Mouse (Mus musculus) neural tube, embryonic 14.5 days (tissue): ENCODE measurements around the gene Tom1l2. TPM values are rescaled to one million over a fixed set of nuclear protein-coding genes. Genes with fewer than 3 reads are reported as not detected.

Experiments used
- ATAC-seq: fragments of 200-750 bp; cut with Nextera tagmentation; 2 replicates; pipeline ENCODE4 v1.8.0; 2017; ENCODE audit warnings: low read depth, mild to moderate bottlenecking, moderate TSS enrichment, moderate library complexity
- H3K27ac ChIP-seq: fragments of 300-500 bp; sonication (generic); 2 replicates; pipeline ENCODE4 v1.5.1; 2014; ENCODE audit warnings: low read depth, mild to moderate bottlenecking, control low read depth, low read length, moderate library complexity, mixed read lengths
- H3K27me3 ChIP-seq: fragments of 300-500 bp; sonication (generic); 2 replicates; pipeline ENCODE4 v1.6.1; 2014; ENCODE audit warnings: low read length; ENCODE audit not compliant: control insufficient read depth, insufficient read depth
- H3K36me3 ChIP-seq: fragments of 300-500 bp; sonication (generic); 2 replicates; pipeline ENCODE4 v1.6.1; 2014; ENCODE audit warnings: low read length, mixed read lengths; ENCODE audit not compliant: control insufficient read depth, insufficient read depth
- H3K4me1 ChIP-seq: fragments of 300-500 bp; sonication (generic); 2 replicates; pipeline ENCODE4 v1.6.1; 2014; ENCODE audit warnings: low read length; ENCODE audit not compliant: control insufficient read depth, insufficient read depth
- H3K4me2 ChIP-seq: fragments of 300-500 bp; sonication (generic); 2 replicates; pipeline ENCODE4 v1.6.1; 2014; ENCODE audit warnings: mild to moderate bottlenecking, low read depth, low read length, control low read depth
- H3K4me3 ChIP-seq: fragments of 300-500 bp; sonication (generic); 2 replicates; pipeline ENCODE4 v1.5.1; 2014; ENCODE audit warnings: low read depth, low read length, control low read depth, mixed read lengths
- H3K9ac ChIP-seq: fragments of 300-500 bp; sonication (generic); replicated peaks from 2 replicates; pipeline ENCODE4 v1.6.1; 2014; ENCODE audit warnings: low read depth, mild to moderate bottlenecking, control low read depth, low read length, mixed read lengths
- H3K9me3 ChIP-seq: fragments of 300-500 bp; sonication (generic); 2 replicates; pipeline ENCODE4 v1.6.1; 2016; ENCODE audit warnings: low read length; ENCODE audit not compliant: control insufficient read depth
- WGBS: fragments of 180-500 bp; shearing (Covaris S2); extraction: QIAGEN DNeasy Blood & Tissue Kit; methylation state at CpG from one replicate; pipeline ENCODE4 v1.1.7; 2014; 5-methylcytosine and 5-hydroxymethylcytosine counted together
- polyA plus RNA-seq: library from polyadenylated mRNA; unstranded; fragments of >200 nt; fragmentation: Nextera tagmentation; extraction: Ambion mirVana; gene quantifications from 2 replicates; pipeline ENCODE4 v1.2.1, GENCODE M21; 2014

Gene Tom1l2
- polyA plus RNA-seq, 1 experiment from 2014 or later: 47.8 TPM

GRCm38 (mm10) chr11:60306834-60307233, 45.9 kb downstream of the Tom1l2 start:
- Histone ChIP-seq H3K9me3 (no peaks in the 10 kb centered on the region), H3K27ac (no peak overlapping the region), H3K4me1 (peaks cover 24% of the 10 kb centered on the region), H3K36me3 (no peaks in the 10 kb centered on the region), H3K27me3 (no peaks in the 10 kb centered on the region), H3K9ac (no peak overlapping the region), H3K4me3 (no peak overlapping the region), H3K4me2 (no peak overlapping the region)
- 69% methylated on average over 4 of the region's 4 CpGs for WGBS
- no peak for ATAC-seq

- Histone ChIP-seq H3K9me3 (no peaks in the 10 kb centered on the region), H3K27ac (no peak overlapping the region), H3K9ac (no peak overlapping the region), H3K27me3 (no peaks in the 10 kb centered on the region), H3K4me3 (no peak overlapping the region), H3K36me3 (no peaks in the 10 kb centered on the region), H3K4me1 (peaks cover 24% of the 10 kb centered on the region), H3K4me2 (no peak overlapping the region)
- no peak for ATAC-seq
- 57% methylated on average over 4 of the region's 4 CpGs for WGBS
Observed at GRCm38 (mm10) chr11:60305611-60306010, 47.1 kb downstream of the Tom1l2 start.

GRCm38 (mm10) chr11:60303497-60303896, 49.2 kb downstream of the Tom1l2 start:
- Histone ChIP-seq H3K27ac (no peak overlapping the region), H3K4me2 (no peak overlapping the region), H3K36me3 (no peaks in the 10 kb centered on the region), H3K9ac (no peak overlapping the region), H3K27me3 (no peaks in the 10 kb centered on the region), H3K4me1 (peaks cover 22% of the 10 kb centered on the region), H3K9me3 (no peaks in the 10 kb centered on the region), H3K4me3 (no peak overlapping the region)
- ATAC-seq: no peak
- WGBS: 61% methylated on average over 2 of the region's 2 CpGs

GRCm38 (mm10) chr11:60302354-60303083, 50.2 kb downstream of the Tom1l2 start:
- Histone ChIP-seq H3K36me3 (no peaks in the 10 kb centered on the region), H3K27ac (peak overlapping the region; percentile 83), H3K4me2 (no peak overlapping the region), H3K4me1 (peaks cover 22% of the 10 kb centered on the region), H3K9ac (no peak overlapping the region), H3K4me3 (no peak overlapping the region), H3K9me3 (no peaks in the 10 kb centered on the region), H3K27me3 (no peaks in the 10 kb centered on the region)
- 73% methylated on average over 10 of the region's 10 CpGs for WGBS
- ATAC-seq: no peak

GRCm38 (mm10) chr11:60301588-60302208, 51.0 kb downstream of the Tom1l2 start:
- ATAC-seq: peak; percentile 56; the same call in 1 of the 2 replicates
- H3K36me3 ChIP-seq: no peaks in the 10 kb centered on the region
- H3K9ac ChIP-seq: 0 out of 2 replicates have a peak overlapping the region, but pooled peaks have one; percentile 11
- H3K9me3 ChIP-seq: no peaks in the 10 kb centered on the region
- WGBS: 13% methylated on average over 5 of the region's 5 CpGs
- no peak overlapping the region for H3K4me2 ChIP-seq
- peaks cover 22% of the 10 kb centered on the region for H3K4me1 ChIP-seq
- no peak overlapping the region for H3K4me3 ChIP-seq
- no peaks in the 10 kb centered on the region for H3K27me3 ChIP-seq
- peak overlapping the region; percentile 83 for H3K27ac ChIP-seq

GRCm38 (mm10) chr11:60300318-60300717, 52.4 kb downstream of the Tom1l2 start:
- H3K9ac ChIP-seq: no peak overlapping the region
- H3K4me1 ChIP-seq: peaks cover 24% of the 10 kb centered on the region
- ATAC-seq: no peak
- H3K4me2 ChIP-seq: no peak overlapping the region
- H3K27ac ChIP-seq: 0 out of 2 replicates have a peak overlapping the region, but pooled peaks have one; percentile 44
- 86% methylated on average over 3 of the region's 3 CpGs for WGBS
- no peak overlapping the region for H3K4me3 ChIP-seq
- H3K27me3 ChIP-seq: no peaks in the 10 kb centered on the region
- no peaks in the 10 kb centered on the region for H3K36me3 ChIP-seq
- H3K9me3 ChIP-seq: no peaks in the 10 kb centered on the region

GRCm38 (mm10) chr11:60297772-60298171, 54.9 kb downstream of the Tom1l2 start:
- ATAC-seq: no peak
- Histone ChIP-seq H3K4me2 (no peak overlapping the region), H3K9me3 (no peaks in the 10 kb centered on the region), H3K4me1 (peaks cover 35% of the 10 kb centered on the region), H3K36me3 (no peaks in the 10 kb centered on the region), H3K27ac (no peak overlapping the region), H3K4me3 (no peak overlapping the region), H3K9ac (no peak overlapping the region), H3K27me3 (no peaks in the 10 kb centered on the region)
- whole genome bisulfite sequencing: 73% methylated on average over 3 of the region's 3 CpGs

- H3K4me2 ChIP-seq: no peak overlapping the region
- no peak overlapping the region for H3K4me3 ChIP-seq
- ATAC-seq: peak; percentile 28; the same call in 1 of the 2 replicates
- WGBS: 36% methylated on average over 5 of the region's 5 CpGs
- peak overlapping the region; percentile 72 for H3K27ac ChIP-seq
- no peak overlapping the region for H3K9ac ChIP-seq
- no peaks in the 10 kb centered on the region for H3K27me3 ChIP-seq
- no peaks in the 10 kb centered on the region for H3K9me3 ChIP-seq
- peaks cover 25% of the 10 kb centered on the region; the same call in 1 of the 2 replicates for H3K4me1 ChIP-seq
- no peaks in the 10 kb centered on the region for H3K36me3 ChIP-seq
Observed at GRCm38 (mm10) chr11:60294630-60295313, 57.9 kb downstream of the Tom1l2 start.
